Mouse (Mus musculus) cortical plate, adult 2 months (tissue): Measurements from ENCODE around the gene Pdzrn3.

ENCODE experiments used
- CTCF ChIP-seq: fragments of 200-500 bp; IDR thresholded peaks from 2 replicates; pipeline ENCODE4 v1.5.1; 2011; ENCODE audit warnings: mild to moderate bottlenecking, control low read depth, low read length; ENCODE audit not compliant: insufficient read depth; ENCODE audit errors: extremely low read depth
- POLR2A ChIP-seq: fragments of 200-500 bp; IDR thresholded peaks from 2 replicates; pipeline ENCODE4 v1.6.1; 2011; ENCODE audit warnings: mild to moderate bottlenecking, low read length, control low read depth; ENCODE audit not compliant: insufficient read depth; ENCODE audit errors: extremely low read depth

DNA sequence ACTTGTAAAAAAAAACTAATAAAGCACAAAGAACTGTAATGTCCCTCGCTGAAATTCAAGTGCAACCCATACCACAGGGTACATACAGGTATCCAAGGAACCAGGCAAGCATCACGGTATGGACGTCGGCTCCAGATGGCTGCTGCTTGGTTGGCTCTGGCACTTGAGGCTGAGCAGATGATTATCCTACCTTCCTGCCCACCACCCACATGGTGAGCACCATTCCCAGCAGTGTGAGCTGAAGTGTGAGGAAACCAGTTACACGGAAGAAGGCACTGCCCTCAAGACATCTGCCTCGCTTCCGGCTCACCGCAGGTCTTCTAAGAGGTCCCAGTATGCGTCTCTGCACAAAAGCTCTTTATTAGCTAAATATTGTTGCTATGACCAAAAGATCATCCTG lies 67.2 kb downstream of the Pdzrn3 start:
- TF ChIP-seq POLR2A (no peak), CTCF (no peak)
